Mouse (Mus musculus): ENCODE measurements at regions not wholly inside any gene's neighbourhood (a gene's known extent, or its start where the extent isn't known, plus 50 kb on each side); places are given as distances from the start of the nearest gene placed in this dataset.

- DNase-seq (ENCODE audit: low read depth, low spot score), result peak; percentile 82
These were observed 119.8 kb downstream of the Gm9195 start for GRCm38 (mm10) chr14:72371702-72372277.

GRCm38 (mm10) chr14:72360829-72361520, 130.7 kb downstream of the Gm9195 start:
- peak; percentile 27 for DNase-seq (ENCODE audit: low read depth, low spot score)

GRCm38 (mm10) chr14:72360181-72360580, 131.5 kb downstream of the Gm9195 start:
- DNase-seq (ENCODE audit: low read depth, low spot score), result no peak

- peak; percentile 13 for DNase-seq (ENCODE audit: low read depth, low spot score)
These were observed 133.7 kb downstream of the Gm9195 start for GRCm38 (mm10) chr14:72357915-72358314.

GRCm38 (mm10) chr14:72342181-72342580, 149.5 kb downstream of the Gm9195 start:
- DNase-seq (ENCODE audit: low read depth, low spot score), result no peak

- no peak for DNase-seq (ENCODE audit: low read depth, low spot score)
These were observed 150.0 kb downstream of the Gm9195 start for GRCm38 (mm10) chr14:72341590-72342154.

- peak; percentile 76 for DNase-seq (ENCODE audit: low read depth, low spot score)
These were observed 153.6 kb downstream of the Gm9195 start for GRCm38 (mm10) chr14:72338046-72338445.

- DNase-seq (ENCODE audit: low read depth, low spot score), result peak; percentile 63
These were observed 187.8 kb downstream of the Gm9195 start for GRCm38 (mm10) chr14:72303856-72304255.

GRCm38 (mm10) chr14:72300026-72300425, 191.6 kb downstream of the Gm9195 start:
- peak; percentile 72 for DNase-seq (ENCODE audit: low read depth, low spot score)

- DNase-seq (ENCODE audit: low read depth, low spot score), result no peak
These were observed 197.0 kb downstream of the Gm9195 start for GRCm38 (mm10) chr14:72294631-72295030.

- DNase-seq (ENCODE audit: low read depth, low spot score), result peak; percentile 56
These were observed 197.8 kb downstream of the Gm9195 start for GRCm38 (mm10) chr14:72293677-72294387.

- peak; percentile 41 for DNase-seq (ENCODE audit: low read depth, low spot score)
These were observed 198.9 kb downstream of the Gm9195 start for GRCm38 (mm10) chr14:72292656-72293299.

GRCm38 (mm10) chr14:72277309-72277708, 214.3 kb downstream of the Gm9195 start:
- DNase-seq (ENCODE audit: low read depth, low spot score), result no peak

GRCm38 (mm10) chr14:72259255-72259654, 232.4 kb downstream of the Gm9195 start:
- peak; percentile 20 for DNase-seq (ENCODE audit: low read depth, low spot score)

GRCm38 (mm10) chr14:72241872-72242271, 249.8 kb downstream of the Gm9195 start:
- peak; percentile 64 for DNase-seq (ENCODE audit: low read depth, low spot score)

GRCm38 (mm10) chr14:72240272-72240671, 251.4 kb downstream of the Gm9195 start:
- DNase-seq (ENCODE audit: low read depth, low spot score), result no peak

- DNase-seq (ENCODE audit: low read depth, low spot score), result peak; percentile 69
These were observed 253.3 kb downstream of the Gm9195 start for GRCm38 (mm10) chr14:72238344-72238743.

GRCm38 (mm10) chr14:72234234-72235075, 257.2 kb downstream of the Gm9195 start:
- peak; percentile 95 for DNase-seq (ENCODE audit: low read depth, low spot score)

GRCm38 (mm10) chr14:72227853-72228252, 263.8 kb downstream of the Gm9195 start:
- no peak for DNase-seq (ENCODE audit: low read depth, low spot score)

- no peak for DNase-seq (ENCODE audit: low read depth, low spot score)
These were observed 264.2 kb downstream of the Gm9195 start for GRCm38 (mm10) chr14:72227441-72227840.

GRCm38 (mm10) chr14:72226946-72227345, 264.7 kb downstream of the Gm9195 start:
- no peak for DNase-seq (ENCODE audit: low read depth, low spot score)

Measured in brain, adult 2 months (tissue).